Mouse (Mus musculus) midbrain, embryonic 11.5 days (tissue): ENCODE data around the gene Psmd2. TPM values are rescaled to one million over a fixed set of nuclear protein-coding genes. Genes with fewer than 3 reads are reported as not detected.

Source experiments
- ATAC-seq: fragments of 200-750 bp; cut with Nextera tagmentation; 2 replicates; pipeline ENCODE4 v1.8.0; 2017; ENCODE audit warnings: moderate TSS enrichment, moderate library complexity; ENCODE audit not compliant: low FRiP score
- DNase-seq: peaks from one replicate; pipeline ENCODE4 v3.0.0; 2015; ENCODE audit warnings: low spot score; ENCODE audit errors: missing footprints
- H3K27ac ChIP-seq: fragments of 300-500 bp; sonication (generic); 2 replicates; pipeline ENCODE4 v1.5.1; 2014; ENCODE audit warnings: low read depth, low read length
- H3K27me3 ChIP-seq: fragments of 300-500 bp; sonication (generic); 2 replicates; pipeline ENCODE4 v1.6.1; 2014; ENCODE audit warnings: mild to moderate bottlenecking, low read length, moderate library complexity, mixed read lengths; ENCODE audit not compliant: control insufficient read depth, insufficient read depth
- H3K36me3 ChIP-seq: fragments of 300-500 bp; sonication (generic); 2 replicates; pipeline ENCODE4 v1.6.1; 2014; ENCODE audit warnings: mild to moderate bottlenecking, low read length, moderate library complexity, mixed read lengths; ENCODE audit not compliant: control insufficient read depth, insufficient read depth
- H3K4me1 ChIP-seq: fragments of 300-500 bp; sonication (generic); 2 replicates; pipeline ENCODE4 v1.6.1; 2014; ENCODE audit warnings: low read length; ENCODE audit not compliant: control insufficient read depth, insufficient read depth
- H3K4me2 ChIP-seq: fragments of 300-500 bp; sonication (generic); 2 replicates; pipeline ENCODE4 v1.6.1; 2014; ENCODE audit warnings: mild to moderate bottlenecking, moderate library complexity
- H3K4me3 ChIP-seq: fragments of 300-500 bp; sonication (generic); 2 replicates; pipeline ENCODE4 v1.5.1; 2014; ENCODE audit warnings: low read depth, low read length
- H3K9ac ChIP-seq: fragments of 300-500 bp; sonication (generic); 2 replicates; pipeline ENCODE4 v1.6.1; 2014; ENCODE audit warnings: low read length
- H3K9me3 ChIP-seq: fragments of 300-500 bp; sonication (generic); 2 replicates; pipeline ENCODE4 v1.6.1; 2016; ENCODE audit warnings: low read length; ENCODE audit not compliant: control insufficient read depth
- WGBS: fragments of 180-500 bp; shearing (Covaris S2); extraction: QIAGEN DNeasy Blood & Tissue Kit; methylation state at CpG from one replicate; pipeline ENCODE4 v1.1.7; 2014; 5-methylcytosine and 5-hydroxymethylcytosine counted together
- microRNA counts: library from miRNA; unstranded; fragments of <30 nt; microRNA quantifications from one replicate; lab custom pipeline; 2015
- microRNA-seq: library from miRNA; unstranded; fragments of <30 nt; microRNA quantifications from one replicate; pipeline ENCODE4, GENCODE M21; 2017
- polyA plus RNA-seq: library from polyadenylated mRNA; unstranded; fragments of >200 nt; fragmentation: Nextera tagmentation; extraction: Ambion mirVana; gene quantifications from 2 replicates; pipeline ENCODE4 v1.2.1, GENCODE M21; 2014

Psmd2 gene
- polyA plus RNA-seq, 1 experiment from 2014 or later, result 474 TPM

- peaks cover 5% of the 10 kb centered on the region; the same call in 1 of the 2 replicates for H3K36me3 ChIP-seq
- H3K27ac ChIP-seq, result no peak overlapping the region
- whole genome bisulfite sequencing, result 78% methylated on average over 9 of the region's 9 CpGs
- no peak overlapping the region for H3K4me2 ChIP-seq
- H3K4me1 ChIP-seq, result peaks cover 20% of the 10 kb centered on the region
- no peaks in the 10 kb centered on the region for H3K9me3 ChIP-seq
- H3K27me3 ChIP-seq, result no peaks in the 10 kb centered on the region
- no peak overlapping the region for H3K9ac ChIP-seq
- no peak overlapping the region for H3K4me3 ChIP-seq
- ATAC-seq (no peak), DNase-seq (no peak)
Measured at GRCm38 (mm10) chr16:20712190-20712589, 60.7 kb downstream of the Psmd2 start.

GRCm38 (mm10) chr16:20712889-20713288 lies 61.4 kb downstream of the Psmd2 start:
- no peak overlapping the region for H3K9ac ChIP-seq
- no peaks in the 10 kb centered on the region for H3K9me3 ChIP-seq
- no peak overlapping the region for H3K4me2 ChIP-seq
- H3K4me1 ChIP-seq, result peaks cover 20% of the 10 kb centered on the region
- no peaks in the 10 kb centered on the region for H3K27me3 ChIP-seq
- DNase-seq (no peak), ATAC-seq (no peak)
- 90% methylated on average over 7 of the region's 7 CpGs for WGBS
- no peak overlapping the region for H3K27ac ChIP-seq
- H3K4me3 ChIP-seq, result no peak overlapping the region
- peaks cover 3% of the 10 kb centered on the region; the same call in 1 of the 2 replicates for H3K36me3 ChIP-seq

MicroRNAs encoded within 50 kb of the gene (microRNA counts, 519-probe panel; counts per million panel counts)
- microRNA mmu-miR-1224 (lab: Ali Mortazavi, UCI), result 4,408 counts per million, percentile 39 among the panel's probes with 10 or more counts

Small RNA genes lying within 50 kb of the gene (microRNA-seq; reads per million reads assigned to microRNA genes)
- 12.7 reads per million, percentile 32 among the genes with 10 or more reads in this experiment for gene Mir1224

Other genes with a start within 250 kb of the Psmd2 start
- 58.3 and 61.7 TPM in 2 replicates for gene Abcc5, start 225.3 kb upstream of the Psmd2 start, polyA plus RNA-seq
- gene Eif2b5, start 152.8 kb upstream of the Psmd2 start, polyA plus RNA-seq, result 141 and 148 TPM in 2 replicates
- 47.7 and 49.6 TPM in 2 replicates for gene Dvl3, start 134.7 kb upstream of the Psmd2 start, polyA plus RNA-seq
- 867 and 919 TPM in 2 replicates for gene Ap2m1, start 116.2 kb upstream of the Psmd2 start, polyA plus RNA-seq
- gene Abcf3, start 103.1 kb upstream of the Psmd2 start, polyA plus RNA-seq, result 62.2 and 64.4 TPM in 2 replicates
- gene Vwa5b2, start 62.2 kb upstream of the Psmd2 start, polyA plus RNA-seq, result 1.6 and 2.5 TPM in 2 replicates
- gene Eef1akmt4, start 40.1 kb upstream of the Psmd2 start, polyA plus RNA-seq, result 25.6 and 26.6 TPM in 2 replicates
- gene Gm49333, start 40.0 kb upstream of the Psmd2 start, polyA plus RNA-seq, result 0.50 TPM in 1 of 2 replicates, not detected in the other
- 54.6 and 55.1 TPM in 2 replicates for gene Alg3, start 39.9 kb upstream of the Psmd2 start, polyA plus RNA-seq
- gene Camk2n2, start 30.4 kb upstream of the Psmd2 start, polyA plus RNA-seq, result 4.9 and 5.2 TPM in 2 replicates
- gene Ece2, start 21.8 kb upstream of the Psmd2 start, polyA plus RNA-seq, result 2.5 and 4.0 TPM in 2 replicates
- gene Eif4g1, start 16.7 kb downstream of the Psmd2 start, polyA plus RNA-seq, result 132 and 142 TPM in 2 replicates
- 8.8 and 12.5 TPM in 2 replicates for gene Fam131a, start 41.6 kb downstream of the Psmd2 start, polyA plus RNA-seq
- gene Polr2h, start 66.0 kb downstream of the Psmd2 start, polyA plus RNA-seq, result 104 and 119 TPM in 2 replicates
- gene Clcn2, start 66.1 kb downstream of the Psmd2 start, polyA plus RNA-seq, result 15.1 and 16.0 TPM in 2 replicates
- 2.6 and 2.7 TPM in 2 replicates for gene Chrd, start 81.5 kb downstream of the Psmd2 start, polyA plus RNA-seq
- 0.37 and 0.71 TPM in 2 replicates for gene Thpo, start 82.9 kb downstream of the Psmd2 start, polyA plus RNA-seq